Mouse (Mus musculus) MEL (cell line): ENCODE measurements at regions not wholly inside any gene's neighbourhood (a gene's known extent, or its start where the extent isn't known, plus 50 kb on each side); places are given as distances from the start of the nearest gene placed in this dataset.

Experiments
- DNase-seq: peaks from one replicate; pipeline ENCODE4 v3.0.0; 2011; ENCODE audit warnings: low read depth, low spot score
- H3K27ac ChIP-seq: 2 replicates; pipeline ENCODE4 v1.5.1; 2012; ENCODE audit warnings: low read depth, mild to moderate bottlenecking, control low read depth, low read length, moderate library complexity; ENCODE audit not compliant: control insufficient read depth
- H3K27me3 ChIP-seq, 2 experiments: fragments of 150-350 bp in 1 of 2; sonication (generic) in 1 of 2; 2 replicates each; pipeline ENCODE4 v1.6.1; 2012; ENCODE audit warnings: low read length in 2 of 2, mild to moderate bottlenecking in 2 of 2, improper control_type of control experiment in 1 of 2, moderate library complexity in 1 of 2; ENCODE audit not compliant: insufficient read depth in 2 of 2, control insufficient read depth in 1 of 2
- H3K36me3 ChIP-seq, 2 experiments: 2 replicates each; pipeline ENCODE4 v1.6.1; 2012 to 2014; ENCODE audit warnings: low read length in 2 of 2, improper control_type of control experiment in 1 of 2, inconsistent platforms in 1 of 2, mild to moderate bottlenecking in 1 of 2; ENCODE audit not compliant: insufficient read depth in 2 of 2, control insufficient read depth in 1 of 2
- H3K4me1 ChIP-seq, 2 experiments: fragments of 150-350 bp in 1 of 2; sonication (generic) in 1 of 2; 2 replicates each; pipeline ENCODE4 v1.6.1; 2012; ENCODE audit warnings: low read length in 2 of 2, improper control_type of control experiment in 1 of 2, mild to moderate bottlenecking in 1 of 2; ENCODE audit not compliant: insufficient read depth in 2 of 2, control insufficient read depth in 1 of 2
- H3K4me3 ChIP-seq, 2 experiments: fragments of 150-350 bp in 1 of 2; sonication (generic) in 1 of 2; 2 replicates each; pipeline ENCODE4 v1.5.1; 2012; ENCODE audit warnings: low read depth in 2 of 2, low read length in 2 of 2, mild to moderate bottlenecking in 2 of 2, moderate library complexity in 2 of 2, control low read depth in 1 of 2, improper control_type of control experiment in 1 of 2; ENCODE audit not compliant: control insufficient read depth in 1 of 2, insufficient read depth in 1 of 2
- H3K79me2 ChIP-seq: 2 replicates; pipeline ENCODE4 v1.6.1; 2012; ENCODE audit warnings: mild to moderate bottlenecking, low read length, moderate library complexity; ENCODE audit not compliant: control insufficient read depth, poor library complexity, insufficient read depth
- H3K9ac ChIP-seq: 2 replicates; pipeline ENCODE4 v1.6.1; 2012; ENCODE audit warnings: low read depth, mild to moderate bottlenecking, control low read depth, low read length, moderate library complexity; ENCODE audit not compliant: control insufficient read depth, poor library complexity, severe bottlenecking
- H3K9me3 ChIP-seq: fragments of 150-350 bp; sonication (generic); replicated peaks from 2 replicates; pipeline ENCODE4 v1.6.1; 2012; ENCODE audit warnings: mild to moderate bottlenecking, low read length, improper control_type of control experiment, moderate library complexity; ENCODE audit not compliant: insufficient read depth
- BHLHE40 ChIP-seq: IDR thresholded peaks from 2 replicates; pipeline ENCODE4 v1.6.1; 2012; ENCODE audit warnings: low read depth, mild to moderate bottlenecking, inconsistent platforms, low read length, improper control_type of control experiment, borderline replicate concordance
- CHD2 ChIP-seq: IDR thresholded peaks from 2 replicates; pipeline ENCODE4 v1.6.1; 2011; ENCODE audit warnings: low read length, improper control_type of control experiment
- E2F4 ChIP-seq: IDR thresholded peaks from 2 replicates; pipeline ENCODE4 v1.6.1; 2011; ENCODE audit warnings: low read depth, low read length, improper control_type of control experiment, borderline replicate concordance
- ELF1 ChIP-seq: IDR thresholded peaks from 2 replicates; pipeline ENCODE4 v1.6.1; 2014; ENCODE audit warnings: low read depth, mild to moderate bottlenecking, inconsistent platforms, low read length, improper control_type of control experiment, moderate library complexity
- EP300 ChIP-seq, 2 experiments: IDR thresholded peaks; 2 replicates each; pipeline ENCODE4 v1.6.1; 2011; ENCODE audit warnings: improper control_type of control experiment in 2 of 2, low read length in 2 of 2, low read depth in 1 of 2, mild to moderate bottlenecking in 1 of 2
- GATA1 ChIP-seq: IDR thresholded peaks from 2 replicates; pipeline ENCODE4 v1.6.1; 2011; ENCODE audit warnings: low read depth, low read length, improper control_type of control experiment
- KAT2A ChIP-seq: conservative IDR thresholded peaks from 2 replicates; pipeline ENCODE4 v1.6.1; 2012; ENCODE audit warnings: low read depth, low read length, improper control_type of control experiment, inconsistent platforms
- MAFK ChIP-seq: IDR thresholded peaks from 2 replicates; pipeline ENCODE4 v1.6.1; 2011; ENCODE audit warnings: low read depth, mild to moderate bottlenecking, low read length, improper control_type of control experiment, borderline replicate concordance
- MEF2A ChIP-seq: IDR thresholded peaks from 2 replicates; pipeline ENCODE4 v1.6.1; 2014; ENCODE audit warnings: low read depth, mild to moderate bottlenecking, inconsistent platforms, low read length, improper control_type of control experiment; ENCODE audit not compliant: poor library complexity, insufficient replicate concordance, severe bottlenecking; ENCODE audit errors: extremely low read depth
- MXI1 ChIP-seq: IDR thresholded peaks from 2 replicates; pipeline ENCODE4 v1.6.1; 2011; ENCODE audit warnings: mild to moderate bottlenecking, low read depth, low read length, improper control_type of control experiment
- MYC ChIP-seq: IDR thresholded peaks from 2 replicates; pipeline ENCODE4 v1.6.1; 2011; ENCODE audit warnings: low read depth, mild to moderate bottlenecking, low read length, improper control_type of control experiment, moderate library complexity
- NELFE ChIP-seq: IDR thresholded peaks from 2 replicates; pipeline ENCODE4 v1.6.1; 2011; ENCODE audit warnings: low read depth, low read length, improper control_type of control experiment
- NRF1 ChIP-seq: IDR thresholded peaks from 2 replicates; pipeline ENCODE4 v1.6.1; 2014; ENCODE audit warnings: low read depth, mild to moderate bottlenecking, inconsistent platforms, low read length, improper control_type of control experiment, moderate library complexity; ENCODE audit not compliant: poor library complexity, insufficient read depth, severe bottlenecking
- POLR2A ChIP-seq, 2 experiments: IDR thresholded peaks; 2 replicates each; pipeline ENCODE4 v1.6.1; 2011 to 2012; ENCODE audit warnings: low read length in 2 of 2, mild to moderate bottlenecking in 2 of 2, control low read depth in 1 of 2, improper control_type of control experiment in 1 of 2, low read depth in 1 of 2, moderate library complexity in 1 of 2; ENCODE audit not compliant: control insufficient read depth in 1 of 2, insufficient read depth in 1 of 2, poor library complexity in 1 of 2
- RAD21 ChIP-seq: IDR thresholded peaks from 2 replicates; pipeline ENCODE4 v1.6.1; 2011; ENCODE audit warnings: mild to moderate bottlenecking, low read depth, low read length, improper control_type of control experiment
- RCOR1 ChIP-seq: IDR thresholded peaks from 2 replicates; pipeline ENCODE4 v1.6.1; 2012; ENCODE audit warnings: low read depth, mild to moderate bottlenecking, inconsistent platforms, low read length, improper control_type of control experiment
- TAL1 ChIP-seq: IDR thresholded peaks from 2 replicates; pipeline ENCODE4 v1.6.1; 2012; ENCODE audit warnings: mild to moderate bottlenecking, inconsistent platforms, low read length, moderate library complexity, mixed read lengths
- UBTF ChIP-seq: IDR thresholded peaks from 2 replicates; pipeline ENCODE4 v1.6.1; 2012; ENCODE audit warnings: low read depth, mild to moderate bottlenecking, inconsistent platforms, low read length, improper control_type of control experiment, moderate library complexity, borderline replicate concordance; ENCODE audit not compliant: insufficient read depth
- USF2 ChIP-seq, 2 experiments: IDR thresholded peaks; 2 replicates each; pipeline ENCODE4 v1.6.1; 2011 to 2012; ENCODE audit warnings: improper control_type of control experiment in 2 of 2, low read length in 2 of 2, borderline replicate concordance in 1 of 2, inconsistent platforms in 1 of 2, low read depth in 1 of 2, mild to moderate bottlenecking in 1 of 2; ENCODE audit not compliant: insufficient read depth in 1 of 2
- ZC3H11A ChIP-seq: IDR thresholded peaks from 2 replicates; pipeline ENCODE4 v1.6.1; 2012; ENCODE audit warnings: low read depth, mild to moderate bottlenecking, inconsistent platforms, low read length, improper control_type of control experiment
- ZKSCAN1 ChIP-seq: IDR thresholded peaks from 2 replicates; pipeline ENCODE4 v1.6.1; 2012; ENCODE audit warnings: low read depth, mild to moderate bottlenecking, inconsistent platforms, low read length, improper control_type of control experiment, moderate library complexity
- ZMIZ1 ChIP-seq: IDR thresholded peaks from 2 replicates; pipeline ENCODE4 v1.6.1; 2012; ENCODE audit warnings: low read depth, mild to moderate bottlenecking, inconsistent platforms, low read length, improper control_type of control experiment, moderate library complexity

- Histone ChIP-seq H3K4me3 (no peak overlapping the region), H3K79me2 (no peaks in the 10 kb centered on the region), H3K27me3 (no peaks in the 10 kb centered on the region; a peak in 1 of 4 replicates), H3K9ac (no peak overlapping the region), H3K9me3 (no peaks in the 10 kb centered on the region), H3K36me3 (no peaks in the 10 kb centered on the region), H3K4me1 (no peaks in the 10 kb centered on the region; a peak in 1 of 4 replicates), H3K27ac (no peak overlapping the region)
- no peak for DNase-seq
- TF ChIP-seq MXI1 (no peak), NRF1 (no peak), NELFE (no peak), ELF1 (no peak), TAL1 (no peak), MYC (no peak), UBTF (no peak), E2F4 (no peak), POLR2A (IDR thresholded peaks at IDR 0.05; ENCODE audit: control insufficient read depth in 1 of 2, insufficient read depth in 1 of 2, low read depth in 1 of 2, low read length in 2 of 2, poor library complexity in 1 of 2) (no peak), ZMIZ1 (no peak), RAD21 (no peak), USF2 (IDR thresholded peaks at IDR 0.05; ENCODE audit: borderline replicate concordance in 1 of 2, insufficient read depth in 1 of 2, low read depth in 1 of 2, low read length in 2 of 2) (no peak), CHD2 (no peak)
Observed at GRCm38 (mm10) chr4:56621782-56622181, 118.1 kb upstream of the Gm26657 start.

GRCm38 (mm10) chr4:56621356-56621755, 118.5 kb upstream of the Gm26657 start:
- H3K27ac ChIP-seq, result no peak overlapping the region
- H3K9me3 ChIP-seq, result no peaks in the 10 kb centered on the region
- no peak for DNase-seq
- no peaks in the 10 kb centered on the region; a peak in 1 of 4 replicates for H3K27me3 ChIP-seq
- H3K36me3 ChIP-seq, result no peaks in the 10 kb centered on the region
- H3K9ac ChIP-seq, result no peak overlapping the region
- no peaks in the 10 kb centered on the region for H3K79me2 ChIP-seq
- H3K4me3 ChIP-seq, result no peak overlapping the region
- no peaks in the 10 kb centered on the region; a peak in 1 of 4 replicates for H3K4me1 ChIP-seq
- TF ChIP-seq NELFE (no peak), KAT2A (no peak), GATA1 (no peak), ZC3H11A (no peak), MEF2A (no peak), MAFK (no peak), ZMIZ1 (no peak), RCOR1 (no peak), EP300 (IDR thresholded peaks at IDR 0.05; ENCODE audit: low read depth in 1 of 2, low read length in 2 of 2) (no peak), ZKSCAN1 (no peak), MXI1 (no peak), POLR2A (IDR thresholded peaks at IDR 0.05; ENCODE audit: control insufficient read depth in 1 of 2, insufficient read depth in 1 of 2, low read depth in 1 of 2, low read length in 2 of 2, poor library complexity in 1 of 2) (no peak), BHLHE40 (no peak), MYC (no peak)
